Mouse (Mus musculus) layer of hippocampus, adult 9-10 months (tissue): ENCODE results near the gene Gpr137.
A peak's percentile ranks its signal among the peaks of the same experiment; 100 is the strongest.
"Not testable (repeated sequence)": the region's sequence is repeated elsewhere in the genome, so short reads cannot be mapped to it uniquely, and the experiment has no call there.

Experiments used
- DNase-seq: peaks from one replicate; pipeline ENCODE4 v3.0.0; 2022; ENCODE audit warnings: low spot score

The Gpr137 gene

DNA sequence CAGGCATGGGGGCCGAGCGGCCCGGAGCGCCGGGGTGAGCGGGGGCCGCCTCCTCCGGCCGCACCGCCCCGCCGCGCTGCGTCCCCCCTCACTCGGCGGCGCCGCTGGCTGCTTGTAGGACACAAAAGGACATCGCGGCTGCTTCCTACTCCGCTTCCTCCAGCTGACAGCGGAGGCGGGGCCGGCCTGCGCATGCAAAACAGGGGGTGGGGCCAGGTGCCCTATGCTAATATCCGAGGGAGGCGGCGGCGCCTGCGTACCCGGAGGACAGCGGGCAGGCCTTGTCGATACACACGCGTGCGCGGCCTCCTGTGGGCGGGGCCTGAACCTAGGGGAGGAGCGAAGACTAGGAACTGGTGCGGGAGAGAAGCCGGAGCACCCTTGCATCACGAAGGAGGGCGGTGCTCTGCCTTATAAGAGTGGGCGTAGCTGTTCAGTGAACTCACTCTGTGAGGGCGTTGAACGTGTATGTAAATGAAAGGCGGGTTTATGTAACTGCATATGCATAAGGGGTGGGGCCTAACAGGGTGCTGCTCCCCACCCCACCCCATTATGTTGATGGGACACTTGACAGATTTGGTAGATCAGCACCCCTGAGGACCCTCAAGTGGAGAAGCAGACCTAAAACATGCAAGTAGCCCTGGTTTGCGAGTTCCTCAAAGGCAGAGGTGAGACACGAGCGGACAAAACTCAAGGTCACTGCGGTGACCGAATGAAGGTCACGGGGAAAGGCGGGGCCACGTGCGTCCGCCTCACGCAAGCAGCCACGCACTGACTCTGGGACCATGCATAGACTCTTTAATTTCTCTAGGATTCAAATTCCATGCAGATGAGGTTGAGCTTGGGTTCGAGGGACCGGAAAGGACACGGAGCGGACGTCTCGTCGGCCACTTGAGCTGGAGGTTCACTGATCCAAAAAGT lies 20.4 kb downstream of the Gpr137 start, which contains the start of gene Esrra:
TSS of gene Esrra (minus strand) at position 167 of the 921 bp plus-strand sequence.
- DNase-seq = peak; percentile 99

DNA sequence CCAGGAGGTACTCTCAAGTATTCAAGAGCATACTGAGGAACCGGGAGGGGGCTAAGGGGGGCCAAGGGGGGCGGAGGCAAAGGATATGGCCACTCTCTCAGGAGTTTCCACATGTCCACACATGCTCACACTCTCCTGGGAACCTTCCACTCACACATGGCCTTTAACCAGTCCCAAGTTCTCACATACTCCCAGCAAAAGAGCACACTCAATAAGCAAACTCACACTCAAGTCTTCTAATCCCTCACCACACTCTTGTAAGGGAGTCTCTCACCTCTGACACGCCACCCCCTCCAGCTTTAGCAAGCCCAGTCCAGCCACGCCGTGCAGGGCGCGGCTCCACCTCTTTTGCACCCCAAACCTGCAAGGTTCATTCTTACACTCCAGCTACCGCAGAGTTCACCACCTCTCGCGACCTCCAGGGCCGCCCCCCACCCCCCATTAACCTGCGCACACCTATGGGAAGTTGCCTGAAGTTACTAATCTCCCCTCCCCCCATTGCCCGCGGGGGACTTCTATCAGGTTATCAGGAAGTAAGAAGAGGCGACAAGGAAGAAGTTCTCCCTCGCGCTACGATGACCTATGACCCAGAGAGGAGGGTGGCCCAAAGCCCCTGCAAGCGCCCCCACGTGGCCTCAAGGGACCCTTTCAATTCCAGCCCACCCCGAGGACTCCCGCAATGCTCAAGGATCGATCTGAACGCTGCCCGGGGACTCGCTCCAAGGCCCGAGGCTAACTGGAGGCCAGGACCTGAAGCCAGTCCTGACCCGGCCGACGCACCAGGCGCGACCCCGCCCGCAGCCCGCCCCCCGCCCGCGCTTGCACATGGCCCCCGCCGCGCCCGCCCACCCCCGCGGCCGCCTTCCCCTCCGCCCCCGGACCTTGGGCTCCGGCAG lies 21.3 kb downstream of the Gpr137 start:
- no peak for DNase-seq

DNA sequence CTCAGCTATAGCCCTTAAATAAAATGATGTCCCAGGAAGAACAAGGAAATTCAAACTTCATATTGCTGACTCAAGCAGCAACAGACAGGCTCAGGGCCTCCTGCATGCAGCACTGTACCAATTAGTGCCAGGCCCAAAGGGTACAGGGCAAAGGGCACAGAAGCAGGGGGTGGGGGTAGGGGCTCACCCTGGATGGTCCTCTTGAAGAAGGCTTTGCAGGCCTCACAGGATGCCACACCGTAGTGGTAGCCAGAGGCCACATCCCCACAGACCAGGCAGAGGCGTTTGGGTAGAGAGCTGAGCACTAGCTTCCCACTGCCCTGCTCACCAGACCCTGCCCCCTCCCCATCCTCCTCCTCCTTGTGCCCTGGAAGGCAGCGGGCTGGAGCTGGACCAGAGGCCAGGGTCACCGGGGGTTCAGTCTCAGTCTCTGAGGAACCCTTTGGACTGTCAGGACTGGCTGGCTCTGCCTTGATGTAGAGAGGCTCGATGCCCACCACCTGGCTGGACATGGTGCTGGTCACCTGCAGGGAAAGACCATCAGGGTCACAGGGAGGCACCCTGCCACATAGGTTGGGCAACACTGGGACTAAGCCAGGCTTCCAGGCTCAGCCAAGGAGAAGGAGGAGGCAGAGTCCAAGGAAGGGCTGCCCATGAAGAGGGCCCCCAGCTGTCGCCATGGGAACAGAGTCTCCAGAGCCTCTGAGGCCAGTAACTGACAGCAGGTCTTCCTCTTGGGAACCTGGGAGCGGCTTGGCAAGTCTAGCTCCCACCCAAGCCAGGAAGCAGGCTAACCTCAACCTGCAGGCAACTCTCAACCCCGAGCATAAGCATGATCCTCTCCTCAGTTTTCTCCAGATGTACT lies 22.2 kb downstream of the Gpr137 start:
- no peak for DNase-seq

DNA sequence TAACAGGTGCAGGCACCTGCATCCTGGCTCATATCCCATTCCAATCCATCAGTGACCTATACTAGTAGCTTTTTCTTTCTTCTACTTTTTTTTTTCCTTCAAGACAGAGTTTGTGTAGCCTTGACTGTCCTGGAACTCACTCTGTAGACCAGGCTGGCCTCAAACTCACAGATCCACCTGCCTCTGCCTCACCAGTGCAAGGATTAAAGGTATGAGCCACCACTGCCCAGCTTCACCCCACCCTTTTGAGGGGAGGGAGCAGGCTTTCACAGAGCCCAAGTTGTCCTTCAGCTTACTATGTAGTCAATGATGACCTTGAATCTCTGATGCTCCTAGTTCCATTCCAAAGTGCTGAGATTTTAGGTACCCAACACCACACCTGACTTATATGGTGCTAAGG lies 22.8 kb downstream of the Gpr137 start:
- DNase-seq = no peak

DNA sequence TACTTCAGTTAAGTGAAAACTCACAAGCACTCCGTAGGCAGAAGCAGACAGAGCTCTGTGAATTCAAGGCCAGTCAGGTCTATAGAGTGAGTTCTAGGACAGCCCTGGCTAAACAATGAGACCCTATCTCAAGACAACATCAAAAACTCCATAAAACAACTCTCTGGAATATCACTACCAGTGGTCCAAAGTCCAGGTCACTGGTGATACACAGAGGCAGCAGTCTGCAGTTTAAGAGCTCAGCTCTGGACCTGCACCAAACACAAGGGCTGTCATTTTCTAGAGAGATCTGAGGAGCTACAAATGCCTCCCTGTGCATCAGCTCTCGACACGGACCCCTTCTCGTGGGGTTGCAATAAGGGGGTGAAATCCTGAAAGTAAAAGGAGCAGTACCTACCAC lies 24.0 kb downstream of the Gpr137 start:
- no peak for DNase-seq

DNA sequence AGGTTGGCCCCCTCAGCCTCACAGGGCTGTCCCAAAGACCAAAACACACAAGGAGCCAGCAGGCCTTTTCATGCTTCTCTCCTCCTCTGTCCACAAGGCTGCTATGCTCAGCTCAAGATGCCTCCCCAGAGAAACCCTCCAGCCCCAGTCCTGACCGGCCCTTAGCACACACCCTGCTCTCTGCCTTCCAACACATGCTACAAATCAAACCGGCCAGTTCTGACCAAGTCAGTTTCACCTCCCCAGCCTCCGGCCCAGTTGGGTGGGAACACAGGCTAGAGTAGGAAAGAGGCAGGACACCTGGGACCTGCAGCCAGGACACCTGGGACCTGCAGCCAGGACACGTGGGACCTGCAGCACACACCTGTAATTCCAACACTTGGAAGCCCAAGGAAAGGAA lies 25.8 kb downstream of the Gpr137 start:
- no peak for DNase-seq

DNA sequence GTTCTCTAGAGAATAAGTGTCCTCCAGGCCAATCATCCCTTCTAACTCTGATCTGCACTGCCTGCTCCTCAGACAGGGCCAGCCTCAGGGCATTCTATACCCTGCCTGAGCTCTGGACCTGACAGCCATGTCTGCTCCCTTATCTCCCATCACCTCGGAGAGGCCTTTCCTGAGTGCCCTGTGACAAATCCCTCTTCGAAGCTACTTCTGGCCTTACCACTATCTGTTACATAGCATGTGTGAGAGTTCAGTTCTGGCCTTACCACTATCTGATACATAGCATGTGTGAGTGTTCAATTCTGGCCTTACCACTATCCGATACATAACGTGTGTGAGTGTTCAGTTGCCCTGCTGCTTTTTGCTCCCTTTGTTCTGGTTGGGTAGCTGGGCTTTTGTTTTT lies 27.0 kb downstream of the Gpr137 start:
- DNase-seq = no peak

DNA sequence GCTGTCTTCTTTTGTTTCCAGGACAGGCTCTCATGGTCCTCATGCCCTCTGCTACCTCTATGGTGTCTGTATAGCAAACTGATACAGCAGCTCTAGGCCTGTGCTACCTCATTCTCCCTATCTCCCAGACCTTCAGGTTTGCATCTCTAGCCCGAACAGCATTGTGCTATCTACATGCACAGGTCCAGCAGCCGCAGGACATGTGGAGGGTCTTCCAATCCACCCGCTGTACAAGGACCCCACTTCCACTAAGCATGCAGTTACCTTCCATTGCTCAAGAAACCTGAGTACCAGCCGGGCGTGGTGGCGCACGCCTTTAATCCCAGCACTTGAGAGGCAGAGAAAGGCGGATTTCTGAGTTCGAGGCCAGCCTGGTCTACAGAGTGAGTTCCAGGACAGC lies 27.7 kb downstream of the Gpr137 start:
- DNase-seq = no peak

DNA sequence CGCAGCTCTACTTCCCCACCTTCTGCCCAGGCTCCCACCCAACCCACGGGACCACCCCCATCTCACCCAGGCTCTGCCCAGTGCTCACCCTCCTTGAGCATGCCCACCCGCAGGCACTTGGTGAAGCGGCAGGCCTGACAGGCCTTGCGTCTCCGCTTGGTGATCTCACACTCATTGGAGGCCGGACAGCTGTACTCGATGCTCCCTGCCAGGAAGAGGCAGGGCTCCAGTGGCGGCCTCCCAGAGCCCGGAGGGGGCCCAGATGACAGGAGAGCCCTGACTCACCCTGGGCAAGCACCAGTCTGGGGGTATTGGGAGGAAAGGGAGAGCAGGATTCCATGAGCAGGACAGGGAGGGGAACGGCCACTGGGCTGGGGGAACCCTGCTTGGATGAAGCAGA lies 28.3 kb downstream of the Gpr137 start:
- no peak for DNase-seq

DNA sequence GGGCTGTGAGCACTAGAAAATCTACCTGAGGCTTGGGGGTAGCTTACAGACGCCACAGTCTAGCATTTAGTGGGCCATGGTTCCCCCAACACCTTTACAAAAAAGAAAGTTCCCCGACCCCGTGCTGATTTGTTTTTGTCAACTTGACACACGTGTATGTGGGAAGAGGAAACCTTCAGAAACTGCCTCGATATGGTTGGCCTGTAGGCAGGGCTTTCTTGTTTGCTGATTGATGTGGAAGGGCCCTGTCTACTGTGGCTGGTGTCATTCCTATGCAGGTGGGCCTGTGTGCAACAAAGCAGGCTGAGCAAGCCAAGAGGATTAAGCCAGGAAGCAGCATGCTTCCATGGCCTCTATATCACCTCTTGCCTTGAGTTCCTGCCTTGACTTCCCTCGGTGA lies 29.2 kb downstream of the Gpr137 start:
- DNase-seq = no peak

DNA sequence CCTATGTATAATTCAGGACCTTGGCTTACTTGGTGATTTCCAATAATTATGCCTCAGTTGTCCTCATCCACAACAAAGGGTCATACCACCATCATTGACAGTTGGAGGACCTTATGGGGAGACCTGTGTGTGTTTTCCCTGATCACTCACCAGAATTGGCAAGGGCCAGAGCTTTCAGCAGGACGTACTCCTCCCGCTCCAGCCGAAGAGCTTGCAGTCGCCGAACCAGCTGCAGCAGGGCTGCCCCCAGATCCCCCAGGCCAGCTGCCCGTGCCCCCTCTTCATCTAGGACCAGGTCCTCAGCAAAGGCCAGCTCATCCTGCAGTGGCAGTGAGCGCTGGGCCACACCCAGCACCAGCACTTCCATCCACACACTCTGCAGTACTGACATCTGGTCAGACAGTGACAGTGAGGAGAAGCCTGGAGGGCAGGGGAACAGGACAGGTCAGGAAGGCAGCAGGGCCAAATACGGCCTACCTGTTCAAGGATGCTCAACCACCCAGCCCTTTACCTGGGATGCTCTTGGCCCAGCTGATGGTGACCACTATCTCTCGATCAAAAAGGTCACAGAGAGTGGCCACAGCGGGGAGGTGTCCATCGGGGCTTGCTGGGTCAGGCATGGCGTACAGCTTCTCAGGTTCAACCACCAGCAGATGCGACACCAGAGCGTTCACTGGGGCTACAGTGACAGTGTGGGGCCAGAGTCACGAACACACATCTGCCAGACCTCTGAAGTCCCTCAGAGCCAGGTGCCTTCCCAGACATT lies 29.9 kb downstream of the Gpr137 start:
- DNase-seq = no peak

DNA sequence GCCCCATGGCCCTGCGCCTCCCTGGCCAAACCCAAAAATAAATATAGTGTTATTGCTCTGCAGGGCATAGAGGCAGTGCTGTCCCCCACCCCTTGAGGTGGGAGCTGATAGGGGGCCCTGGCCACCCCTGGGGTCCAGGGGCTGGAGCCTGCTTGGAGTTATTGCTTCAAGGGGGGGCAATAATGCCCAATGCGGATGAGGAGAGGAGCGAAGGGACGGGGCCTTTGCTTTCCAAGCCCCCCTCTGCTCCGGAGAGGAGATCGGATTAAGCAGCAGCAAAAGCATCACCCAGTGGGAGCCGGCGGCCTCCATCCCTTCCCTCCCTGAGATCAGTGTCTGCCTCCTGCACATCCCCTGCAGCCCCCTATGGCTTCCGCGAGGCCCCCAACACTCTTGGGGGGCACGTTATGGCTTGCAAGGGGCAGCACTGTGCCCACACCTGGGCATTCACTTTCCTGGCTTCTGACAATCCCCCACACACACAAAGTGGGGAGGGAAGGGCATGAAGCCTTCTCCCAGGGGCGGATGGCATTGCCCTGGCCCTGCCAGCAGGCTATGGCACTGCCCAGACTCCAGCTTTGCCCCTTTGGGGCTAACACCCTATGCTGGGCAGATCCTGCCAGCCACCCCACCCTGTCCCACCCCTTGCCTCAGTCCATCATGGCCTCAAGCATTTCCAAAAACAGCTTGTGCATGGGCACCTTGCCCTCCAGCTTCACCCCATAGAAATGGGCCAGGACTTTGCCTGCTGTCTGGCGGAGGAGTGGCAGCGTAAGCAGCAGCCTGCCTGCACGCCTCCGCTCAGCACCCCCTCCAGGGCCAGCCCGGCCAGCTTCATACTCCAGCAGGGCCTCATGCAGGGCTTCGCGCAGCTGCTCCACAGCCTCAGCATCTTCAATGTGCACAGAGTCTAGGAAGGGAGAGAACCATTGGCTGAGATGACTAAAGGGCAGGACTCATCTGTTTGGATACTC lies 30.9 kb downstream of the Gpr137 start:
- DNase-seq = no peak

DNA sequence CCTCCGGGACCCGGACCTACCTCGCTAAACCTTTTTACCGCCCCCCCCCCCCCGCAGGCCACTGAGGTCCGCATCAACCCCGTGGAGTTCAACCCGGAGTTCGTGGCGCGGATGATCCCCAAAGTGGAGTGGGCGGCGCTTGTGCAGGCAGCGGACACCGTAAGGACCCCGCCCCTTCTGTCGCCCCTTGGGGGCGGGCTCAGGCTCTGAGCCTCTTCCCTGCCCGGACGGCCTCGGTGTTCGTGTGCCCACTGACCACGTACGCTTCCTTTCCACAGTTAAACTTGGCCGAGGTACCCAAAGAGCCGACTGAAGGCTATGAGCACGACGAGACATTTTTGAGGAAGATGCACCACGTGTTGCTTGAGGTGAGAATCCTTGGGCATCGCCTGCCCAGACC lies 32.0 kb downstream of the Gpr137 start:
- not testable (repeated sequence) for DNase-seq

DNA sequence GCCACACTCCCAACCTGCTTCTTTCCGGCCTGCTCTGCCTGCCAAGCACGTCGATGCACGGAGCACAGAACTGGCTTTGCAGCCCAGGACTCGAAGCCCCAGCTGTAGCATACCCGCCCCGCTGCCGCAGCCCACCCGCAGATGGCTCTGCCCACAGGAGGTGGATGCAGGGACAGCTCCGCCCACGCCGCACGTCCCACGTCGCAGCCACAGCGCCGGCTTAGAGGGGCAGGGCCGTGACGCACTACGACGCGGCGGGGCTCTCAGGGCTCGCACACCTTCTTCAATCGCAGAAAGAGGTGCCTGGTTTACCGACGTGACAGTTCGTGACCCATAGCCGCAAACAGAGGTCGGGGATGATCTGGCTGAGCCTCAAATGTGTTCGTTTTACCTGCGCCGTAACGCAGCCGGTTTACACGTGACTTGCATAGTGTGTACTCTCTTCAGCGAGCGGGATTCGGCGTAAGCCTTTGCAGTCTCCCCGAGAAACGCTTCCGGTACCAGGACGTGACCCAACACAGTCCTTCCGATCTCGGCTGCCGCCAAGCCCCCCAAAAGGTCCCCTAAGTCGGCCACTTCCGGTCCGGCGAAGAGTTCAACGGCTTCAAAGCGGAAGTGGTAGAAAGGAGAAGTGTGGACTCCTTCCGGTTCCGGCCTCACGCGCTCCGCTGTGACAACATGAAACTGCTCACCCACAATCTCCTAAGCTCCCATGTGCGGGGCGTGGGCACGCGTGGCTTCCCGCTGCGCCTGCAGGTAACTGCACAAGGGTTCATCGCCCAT lies 32.6 kb downstream of the Gpr137 start, which contains the start of the genes Trmt112 and Prdx5:
TSS of gene Trmt112 (plus strand) at position 192 of the 783 bp plus-strand sequence.
TSS of gene Prdx5 (minus strand) at position 600 of the 783 bp plus-strand sequence.
- DNase-seq = peak; percentile 82

DNA sequence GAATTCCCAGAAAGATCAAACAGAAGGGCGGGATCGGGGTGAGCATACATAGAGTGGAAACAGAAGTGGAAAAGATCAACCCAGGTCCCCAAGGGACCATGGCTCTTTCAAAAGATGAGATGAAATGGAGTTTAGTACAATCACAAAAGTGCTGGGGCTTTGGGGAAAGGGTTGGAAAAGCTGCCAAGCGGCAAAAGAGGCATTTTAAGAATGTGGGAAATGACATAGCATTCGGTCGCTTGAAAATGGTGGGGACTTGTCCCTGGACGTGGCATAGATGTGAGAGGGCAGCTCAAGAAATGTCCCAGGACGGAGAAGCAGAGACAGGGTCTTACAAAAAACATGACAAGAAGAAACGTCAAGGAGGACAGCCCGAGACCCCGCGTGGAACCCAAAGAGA lies 33.3 kb downstream of the Gpr137 start:
- no peak for DNase-seq

DNA sequence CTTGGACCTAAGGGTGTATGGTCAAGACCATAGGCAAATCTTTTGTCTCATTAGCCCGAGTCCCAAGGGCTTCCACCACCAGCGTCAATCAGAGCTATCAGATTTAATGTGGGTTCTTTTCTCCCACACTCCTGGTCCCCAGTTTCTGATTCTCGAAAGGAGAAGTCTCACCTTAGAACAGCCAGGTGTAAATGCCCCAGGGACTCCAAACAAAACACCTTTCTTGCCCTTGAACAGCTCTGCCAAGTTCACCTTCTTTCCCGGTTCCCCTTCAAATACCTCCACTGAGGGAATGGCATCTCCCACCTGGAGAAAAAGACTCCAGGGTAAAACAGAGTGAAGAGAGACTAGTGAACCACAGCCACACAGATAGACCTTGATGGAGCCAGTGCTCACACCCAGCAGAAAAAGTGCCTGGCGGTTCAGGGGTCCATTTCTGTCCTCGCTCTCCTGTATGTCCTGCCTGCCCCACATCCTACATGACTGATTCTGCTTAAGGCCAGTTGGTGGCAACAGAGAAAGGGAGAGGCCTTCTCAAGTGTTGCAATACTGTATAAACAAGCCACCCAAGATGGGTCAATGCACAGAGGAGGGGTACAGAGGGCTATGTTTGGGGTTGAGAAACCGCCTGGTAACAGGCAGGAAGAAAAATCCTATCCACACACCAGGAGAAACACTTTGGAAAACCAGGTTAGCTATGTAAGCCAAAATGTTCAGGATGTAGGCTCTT lies 34.3 kb downstream of the Gpr137 start:
- DNase-seq = no peak

DNA sequence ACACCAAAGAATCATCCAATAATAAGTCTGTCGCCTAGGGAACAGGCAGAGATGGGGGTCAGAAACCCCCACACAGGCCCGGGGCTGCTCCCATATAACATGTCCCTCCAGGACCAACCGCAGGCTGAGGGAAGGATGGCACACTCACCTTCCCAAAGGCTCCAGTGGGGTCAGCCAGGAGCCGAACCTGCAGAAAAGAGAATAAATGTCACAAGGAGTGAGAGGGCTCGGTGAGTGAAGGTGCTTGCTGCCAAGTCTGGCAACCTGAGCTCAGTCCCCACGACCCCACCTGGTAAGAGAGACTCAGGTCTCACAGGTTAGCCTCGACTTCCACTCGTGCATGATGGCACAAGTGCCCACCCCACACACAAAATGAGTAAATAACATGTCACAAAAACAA lies 35.2 kb downstream of the Gpr137 start:
- DNase-seq = no peak

DNA sequence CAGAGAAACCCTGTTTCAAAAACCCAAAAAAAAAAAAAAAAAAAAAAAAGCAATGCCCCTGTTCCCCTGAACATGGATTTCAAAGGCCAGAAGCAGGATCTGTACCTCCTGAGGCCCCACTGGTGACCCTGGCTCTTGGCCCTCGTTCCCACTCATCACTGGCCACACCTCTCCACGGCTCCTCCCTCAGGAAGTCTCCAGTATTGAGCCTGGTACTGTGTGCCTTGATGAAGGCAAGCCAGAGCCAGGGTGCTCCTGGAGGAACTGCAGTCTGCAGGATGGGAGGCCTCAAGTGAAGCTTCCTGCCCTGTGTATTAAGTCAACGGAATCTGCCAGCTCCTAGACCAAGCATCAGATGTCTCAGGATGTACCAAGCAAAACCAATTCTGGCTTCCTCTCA lies 36.1 kb downstream of the Gpr137 start:
- DNase-seq = no peak
